Mouse (Mus musculus) brain, embryonic 14.5 days (tissue): Measurements from ENCODE around the gene 1700016C15Rik.

ENCODE experiments used
- CTCF ChIP-seq: fragments of 200-500 bp; IDR thresholded peaks from 2 replicates; pipeline ENCODE4 v1.5.1; 2012; ENCODE audit warnings: inconsistent platforms, mild to moderate bottlenecking, moderate library complexity, borderline replicate concordance; ENCODE audit not compliant: insufficient read depth, insufficient read length; ENCODE audit errors: extremely low read depth
- POLR2A ChIP-seq: fragments of 200-500 bp; IDR thresholded peaks from 2 replicates; pipeline ENCODE4 v1.6.1; 2012; ENCODE audit warnings: mild to moderate bottlenecking, inconsistent platforms, borderline replicate concordance; ENCODE audit not compliant: poor library complexity, insufficient read depth, insufficient read length, severe bottlenecking; ENCODE audit errors: extremely low read depth

DNA sequence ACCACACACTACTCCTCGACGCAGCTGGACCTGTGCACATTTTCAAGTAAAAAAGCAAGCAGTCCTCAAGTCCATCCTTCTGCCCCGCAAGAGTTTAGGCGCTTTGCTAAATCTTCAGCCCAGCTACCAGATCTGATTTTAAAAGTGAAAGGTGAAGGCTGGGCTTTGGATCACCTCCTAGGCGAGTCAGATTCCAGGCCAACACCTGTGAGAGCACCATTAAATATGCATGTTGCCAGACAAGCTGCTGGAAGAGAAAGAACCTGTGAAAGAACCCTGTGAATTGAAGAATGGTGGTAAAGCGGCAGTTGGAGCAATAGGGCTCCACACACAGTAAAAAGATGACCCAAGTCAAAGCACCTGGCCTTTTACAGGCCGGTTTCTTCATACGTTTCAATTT, 65.3 kb downstream of the 1700016C15Rik start:
- TF ChIP-seq POLR2A (no peak), CTCF (no peak)
